Mouse (Mus musculus): ENCODE measurements at regions not wholly inside any gene's neighbourhood (a gene's known extent, or its start where the extent isn't known, plus 50 kb on each side); places are given as distances from the start of the nearest gene placed in this dataset.

- TF ChIP-seq CTCF (IDR thresholded peaks at IDR 0.05; ENCODE audit: borderline replicate concordance, control insufficient read depth, extremely low read depth, insufficient read depth, low read length, poor library complexity) (no peak), POLR2A (IDR thresholded peaks at IDR 0.05; ENCODE audit: control insufficient read depth, extremely low read depth, insufficient read depth, low read length, poor library complexity) (no peak)
Measured at GRCm38 (mm10) chr3:35299036-35299435, 454.9 kb upstream of the Atp11b start.
